Mouse (Mus musculus): ENCODE measurements around the gene Ptpn7.

DNA sequence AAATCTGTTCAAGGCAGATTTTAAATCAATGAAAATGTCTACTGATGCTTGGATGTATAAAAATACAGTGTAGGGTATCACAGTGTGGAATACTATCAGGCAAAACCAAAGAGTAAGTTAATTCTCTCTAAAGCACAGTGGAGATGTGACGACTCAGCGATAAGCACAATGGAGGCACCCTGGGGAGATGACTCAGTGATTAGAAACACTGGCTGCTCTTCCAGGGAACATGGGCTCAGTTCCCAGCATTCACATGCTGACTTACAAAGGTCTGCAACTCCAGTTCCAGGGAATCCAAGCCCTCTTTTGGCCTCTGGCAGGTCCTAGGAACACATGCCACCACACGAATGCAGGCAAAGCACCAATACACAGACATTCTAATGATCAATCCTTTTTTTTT lies 55.7 kb downstream of the Ptpn7 start:
- TF ChIP-seq POLR2A (IDR thresholded peaks at IDR 0.05; ENCODE audit: borderline replicate concordance, insufficient read depth, low read length) (no peak), CTCF (IDR thresholded peaks at IDR 0.05; ENCODE audit: borderline replicate concordance, insufficient read depth, low read depth, low read length) (no peak)
